19 mouse cellular contexts compared by ENCODE assay signal in the genomic region with DNA sequence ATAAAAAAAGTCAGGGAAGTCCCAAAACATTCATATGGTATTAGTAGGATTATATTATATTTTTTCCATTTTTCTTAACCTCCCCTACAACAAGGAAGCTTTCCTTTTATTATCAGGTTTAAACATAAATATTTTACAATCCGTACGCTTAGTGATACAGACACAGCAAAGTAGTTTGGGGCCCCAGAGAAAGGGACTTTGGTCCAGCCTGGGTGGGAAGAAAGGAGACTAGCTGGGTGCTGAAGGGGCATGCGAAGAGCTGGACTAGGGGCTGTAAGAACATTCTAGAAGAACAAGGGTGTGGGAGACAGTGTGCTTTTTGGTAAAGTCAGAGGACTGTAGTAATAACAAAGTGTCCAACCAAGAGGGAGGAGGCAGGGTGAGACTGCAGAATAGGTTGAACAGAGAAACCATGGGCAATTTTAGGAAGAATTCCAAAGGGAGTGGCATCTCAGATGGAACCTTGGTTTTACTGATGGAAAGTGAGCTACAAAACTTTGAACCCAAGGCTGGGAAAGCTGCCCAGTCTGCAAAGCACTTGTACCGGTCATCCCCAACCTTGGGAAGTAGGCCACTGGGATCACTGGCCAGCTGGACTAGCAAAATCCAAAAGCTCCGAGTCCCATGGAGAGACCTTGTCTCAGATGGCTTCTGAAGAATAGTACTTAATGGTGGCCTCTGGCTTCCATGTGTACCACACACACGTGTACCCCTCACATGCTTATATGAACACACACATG.
"Had no signal": no experiment of that assay in that cellular context is flagged by ENCODE, and none has a peak within 500 bp of the region (broad histone marks: within the 10 kb centered on the region; RNA-seq: fewer than 3 reads in every experiment).

No protein-coding gene starts in this region.

- H3K36me3 ChIP-seq: midbrain, embryonic 10.5 days; midbrain, embryonic 12.5 days; neural tube, embryonic 13.5 days; neural tube, embryonic 15.5 days; stomach, embryonic 15.5 days had no signal

- H3K27ac ChIP-seq: liver, embryonic 14.5 days; midbrain, embryonic 10.5 days; midbrain, embryonic 12.5 days; neural tube, embryonic 13.5 days; neural tube, embryonic 15.5 days; stomach, embryonic 15.5 days had no signal

- H3K4me2 ChIP-seq: lung, embryonic 14.5 days; midbrain, embryonic 12.5 days; neural tube, embryonic 13.5 days; neural tube, embryonic 15.5 days; stomach, embryonic 15.5 days had no signal

- H3K4me1 ChIP-seq: stomach, embryonic 15.5 days had no signal

- DNase-seq: lung, adult 18-20 months; lung, embryonic 14.5 days; lung, postnatal 10 days; lung, postnatal 4 days; midbrain, embryonic 14.5 days; retina, postnatal 1 day; right cerebral cortex, adult 18-20 months; right cerebral cortex, postnatal 14 days; thymus, adult 2 months; thymus, postnatal 25 days; thymus, postnatal 4 days had no signal

- ATAC-seq: midbrain, embryonic 16.5 days had no signal

- H3K4me3 ChIP-seq: midbrain, embryonic 10.5 days; midbrain, embryonic 12.5 days; myocyte; neural tube, embryonic 13.5 days; neural tube, embryonic 15.5 days; stomach, embryonic 15.5 days had no signal

- H3K27me3 ChIP-seq: midbrain, embryonic 12.5 days; neural tube, embryonic 13.5 days; neural tube, embryonic 15.5 days; stomach, embryonic 15.5 days had no signal

- H3K9ac ChIP-seq: liver, embryonic 14.5 days; lung, embryonic 14.5 days; midbrain, embryonic 12.5 days; neural tube, embryonic 13.5 days; neural tube, embryonic 15.5 days; stomach, embryonic 15.5 days had no signal

- H3K9me3 ChIP-seq: midbrain, embryonic 10.5 days; midbrain, embryonic 12.5 days; neural tube, embryonic 13.5 days; neural tube, embryonic 15.5 days; stomach, embryonic 15.5 days had no signal
